Mouse (Mus musculus): Measurements from ENCODE around the gene St3gal3.

Gene St3gal3

DNA sequence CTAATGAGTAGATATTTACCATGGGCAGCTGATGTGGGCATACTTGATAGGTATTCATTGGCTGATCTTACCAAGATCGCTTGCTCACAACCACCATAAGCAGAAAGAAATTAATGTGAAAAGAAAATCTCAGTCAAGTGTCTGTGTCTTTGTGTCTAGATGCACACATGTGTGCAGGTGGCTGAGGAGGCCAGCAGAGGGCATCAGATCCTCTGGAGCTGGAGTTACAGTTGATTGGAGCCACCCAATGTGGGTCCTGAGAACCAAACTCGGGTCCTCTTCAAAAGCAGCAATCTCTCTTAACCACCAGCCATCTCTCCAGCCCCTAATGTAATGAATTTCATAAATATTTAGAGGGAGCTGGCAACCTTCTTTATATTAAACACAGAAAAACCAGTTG, 99.6 kb downstream of the St3gal3 start:
- no peak for TF ChIP-seq GATA4 (IDR thresholded peaks at IDR 0.05; ENCODE audit: insufficient replicate concordance, low read length)

DNA sequence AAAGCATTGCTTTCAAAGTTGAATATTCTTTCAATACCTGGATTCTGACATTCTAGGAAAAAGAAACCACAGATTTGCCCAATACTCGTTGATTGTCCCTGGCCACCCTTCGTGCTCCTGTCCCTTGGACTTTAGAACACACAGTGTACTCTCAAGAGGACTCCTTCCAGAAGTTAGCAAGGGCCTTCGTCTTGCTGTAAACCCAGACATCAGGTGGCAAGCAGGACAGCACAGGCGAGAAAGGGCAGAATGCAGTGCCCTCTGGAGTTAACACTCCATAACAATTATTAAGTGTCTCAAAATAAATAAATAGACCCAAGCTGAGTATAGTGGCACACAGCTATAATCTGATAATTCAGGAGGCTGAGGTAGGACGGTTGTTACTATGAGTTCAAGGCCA, 101.7 kb downstream of the St3gal3 start:
- no peak for TF ChIP-seq GATA4 (IDR thresholded peaks at IDR 0.05; ENCODE audit: insufficient replicate concordance, low read length)

DNA sequence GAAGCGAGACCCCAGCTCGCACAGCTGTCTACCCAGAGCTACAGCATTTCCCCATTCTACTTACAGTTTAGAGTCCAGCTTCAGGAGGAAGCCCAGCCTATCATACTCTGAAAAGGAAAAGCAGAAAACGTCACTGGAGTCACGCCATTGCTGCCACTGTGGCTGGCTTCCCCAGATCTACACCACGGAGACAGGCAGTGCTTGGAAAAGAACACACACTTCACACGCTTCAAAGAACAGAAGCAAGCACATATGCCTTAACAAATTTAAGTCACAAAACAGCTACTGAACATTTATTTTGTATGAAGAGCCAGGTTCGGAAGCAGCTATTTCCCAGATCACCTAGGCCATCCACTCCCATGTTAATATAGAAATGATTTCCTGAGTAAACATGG, 102.9 kb downstream of the St3gal3 start:
- TF ChIP-seq GATA4 (IDR thresholded peaks at IDR 0.05; ENCODE audit: insufficient replicate concordance, low read length), result no peak

DNA sequence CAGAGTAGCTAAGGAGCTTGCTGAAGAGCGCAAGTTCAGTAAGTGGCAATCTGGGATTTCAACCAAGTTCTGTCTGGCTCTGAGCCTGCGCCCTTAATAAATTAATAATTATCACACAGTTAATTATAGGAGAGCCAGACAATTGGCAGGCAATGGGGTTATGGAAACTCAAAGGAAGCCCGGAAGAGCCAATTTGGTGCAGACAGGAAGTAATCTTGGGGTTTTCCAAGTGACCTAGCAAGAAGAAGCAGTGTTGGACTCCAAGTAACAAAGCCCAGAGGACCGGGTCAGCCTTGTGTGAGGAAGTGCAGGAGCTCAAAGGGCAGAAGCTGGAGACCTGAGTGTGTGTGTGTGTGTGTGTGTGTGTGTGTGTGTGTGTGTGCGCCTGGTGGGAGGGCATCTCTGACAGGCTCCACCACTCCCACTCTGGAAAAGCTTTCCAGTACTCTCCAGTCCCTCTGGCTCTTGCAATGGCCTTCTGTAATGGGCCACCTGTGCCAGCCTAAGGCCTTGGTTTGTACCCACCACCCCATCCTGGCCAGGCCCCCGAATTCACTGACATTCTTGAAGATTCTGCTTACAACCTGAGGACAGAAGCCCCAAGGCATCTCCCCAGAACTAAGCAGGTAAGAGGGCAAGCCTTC, 103.5 kb downstream of the St3gal3 start:
- no peak for TF ChIP-seq GATA4 (IDR thresholded peaks at IDR 0.05; ENCODE audit: insufficient replicate concordance, low read length)

DNA sequence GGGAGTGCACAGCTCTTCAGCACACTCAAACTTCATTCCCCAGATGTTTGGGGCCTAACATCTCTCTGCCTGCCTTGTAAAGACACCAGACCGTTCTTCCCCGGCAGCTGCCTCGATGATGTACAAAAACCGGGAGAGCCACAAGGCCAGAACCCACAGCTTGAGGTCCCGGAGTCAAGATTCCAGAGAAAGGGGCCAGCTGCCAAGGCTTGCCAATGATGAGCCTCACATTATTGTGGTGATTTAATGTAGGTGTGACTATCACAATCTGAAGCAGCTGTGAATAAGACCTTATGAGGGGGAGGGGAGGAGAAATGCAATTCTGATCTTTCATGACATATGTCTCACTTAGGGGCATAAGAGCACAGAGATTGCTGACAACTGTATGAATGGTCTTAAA, 104.4 kb downstream of the St3gal3 start:
- no peak for TF ChIP-seq GATA4 (IDR thresholded peaks at IDR 0.05; ENCODE audit: insufficient replicate concordance, low read length)

DNA sequence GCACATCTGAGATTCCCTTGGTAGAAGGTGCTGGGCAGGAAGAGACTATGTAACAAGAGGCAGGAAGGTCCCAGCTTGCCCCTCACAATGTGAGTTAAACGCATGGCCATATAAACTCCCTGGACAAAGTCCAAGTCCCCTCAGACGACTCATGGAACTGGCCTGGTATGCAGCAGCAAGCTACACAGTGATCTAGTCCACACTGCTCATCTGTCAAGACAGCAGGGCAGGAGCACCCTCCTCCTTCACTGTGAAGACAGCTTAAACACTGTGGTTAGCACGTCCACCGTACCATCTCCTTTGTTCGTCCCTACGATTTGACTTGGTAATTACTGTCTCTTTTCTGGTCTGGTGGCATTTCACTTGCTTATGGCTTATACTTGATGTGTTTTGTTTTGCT, 104.8 kb downstream of the St3gal3 start:
- TF ChIP-seq GATA4 (IDR thresholded peaks at IDR 0.05; ENCODE audit: insufficient replicate concordance, low read length), result no peak

DNA sequence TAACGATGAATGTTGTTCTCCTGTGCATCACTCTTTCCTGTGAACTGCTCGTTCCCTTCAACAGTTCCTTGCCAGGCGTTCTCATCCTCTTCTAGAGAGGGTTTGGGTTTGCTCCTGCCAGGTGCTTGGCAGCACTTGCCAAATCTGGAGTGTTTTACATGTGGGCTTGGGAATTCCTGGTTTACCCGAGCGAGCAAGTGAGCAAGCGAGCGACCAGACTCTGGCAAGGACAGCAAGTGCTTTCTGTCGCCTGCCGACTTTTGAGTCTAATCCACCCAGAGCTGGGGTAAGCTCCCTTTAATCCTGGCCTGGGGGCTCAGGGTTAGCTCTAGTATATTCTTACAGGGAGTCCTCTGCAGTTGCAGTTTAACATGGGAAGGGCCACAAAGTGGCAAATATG, 105.7 kb downstream of the St3gal3 start:
- TF ChIP-seq GATA4 (IDR thresholded peaks at IDR 0.05; ENCODE audit: insufficient replicate concordance, low read length), result no peak

DNA sequence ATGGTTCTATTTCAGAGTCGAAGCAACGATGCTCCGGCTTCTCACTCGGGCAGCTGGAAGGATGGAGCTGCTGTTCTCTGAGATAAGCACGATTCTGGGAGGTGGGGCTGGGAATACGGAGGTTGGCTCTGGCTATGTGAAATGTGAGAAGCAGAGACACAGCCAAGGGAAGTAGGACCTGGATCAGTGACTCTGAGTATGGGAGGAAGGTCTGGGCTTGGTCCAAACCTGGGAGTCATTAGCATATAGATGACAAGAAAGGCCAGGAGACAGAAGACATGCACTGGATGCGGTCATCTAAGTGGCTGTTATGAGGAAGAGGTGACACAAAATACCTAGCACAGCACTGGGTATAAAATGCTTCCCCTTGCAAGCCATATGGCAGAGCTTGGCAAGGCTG, 108.8 kb downstream of the St3gal3 start:
- no peak for TF ChIP-seq GATA4 (IDR thresholded peaks at IDR 0.05; ENCODE audit: insufficient replicate concordance, low read length)

DNA sequence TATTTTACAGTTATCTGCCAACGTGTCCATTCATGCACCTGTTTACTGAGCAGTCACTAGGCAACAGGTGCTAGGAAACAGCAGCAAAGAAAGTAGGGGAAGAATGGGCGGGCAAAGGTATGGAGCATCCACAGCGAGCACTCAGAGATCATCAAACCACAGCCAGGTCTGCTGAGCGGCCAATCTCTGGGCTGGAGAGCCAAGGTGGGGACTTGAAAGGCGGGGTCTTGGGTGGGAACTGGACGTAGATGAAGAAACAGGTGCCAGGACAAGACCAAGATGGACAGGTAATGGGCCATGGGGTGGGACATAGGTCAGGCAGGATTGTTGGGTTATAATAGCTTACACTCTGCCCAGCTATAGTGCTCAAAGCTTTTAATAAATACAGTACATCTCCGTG, 109.3 kb downstream of the St3gal3 start:
- TF ChIP-seq GATA4 (IDR thresholded peaks at IDR 0.05; ENCODE audit: insufficient replicate concordance, low read length), result no peak

DNA sequence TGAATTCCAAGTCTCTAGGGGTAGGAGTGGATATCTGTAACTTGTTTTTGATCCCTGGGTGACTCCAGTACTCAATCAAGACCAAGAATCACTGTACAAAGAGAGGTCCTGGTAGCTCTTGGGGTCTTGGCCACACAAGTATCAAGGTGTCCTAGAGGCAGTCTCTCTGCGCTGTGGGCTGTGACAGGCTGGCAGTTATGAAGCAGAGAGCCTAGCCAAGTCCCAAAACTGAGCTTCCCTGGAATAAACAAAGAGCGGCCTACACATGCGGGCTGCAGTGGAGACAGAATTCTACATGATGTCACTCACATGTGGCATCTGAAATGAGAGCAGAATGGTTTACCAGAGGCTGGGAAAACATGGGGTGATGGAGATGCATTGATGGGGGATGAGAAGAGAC, 111.9 kb downstream of the St3gal3 start:
- no peak for TF ChIP-seq GATA4 (IDR thresholded peaks at IDR 0.05; ENCODE audit: insufficient replicate concordance, low read length)

DNA sequence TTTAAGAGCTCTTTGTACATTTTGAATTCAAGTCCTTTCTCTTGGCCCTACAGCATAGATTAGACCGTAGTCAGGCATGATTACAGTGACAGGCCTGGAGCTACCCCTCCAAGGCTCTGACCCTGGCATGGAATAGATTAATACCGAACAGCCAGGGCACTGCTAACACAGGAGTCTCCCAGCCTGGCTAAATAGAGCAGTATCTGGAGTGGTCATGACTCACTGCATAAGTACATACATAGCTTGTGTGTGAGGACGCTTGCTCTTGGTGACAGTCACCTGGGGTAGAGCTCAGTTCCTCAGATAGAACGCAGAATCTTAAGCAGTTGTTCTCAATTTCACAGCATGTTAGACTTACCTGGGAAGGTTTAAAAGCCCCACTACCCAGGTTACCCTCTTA, 112.3 kb downstream of the St3gal3 start:
- TF ChIP-seq GATA4 (IDR thresholded peaks at IDR 0.05; ENCODE audit: insufficient replicate concordance, low read length), result no peak

DNA sequence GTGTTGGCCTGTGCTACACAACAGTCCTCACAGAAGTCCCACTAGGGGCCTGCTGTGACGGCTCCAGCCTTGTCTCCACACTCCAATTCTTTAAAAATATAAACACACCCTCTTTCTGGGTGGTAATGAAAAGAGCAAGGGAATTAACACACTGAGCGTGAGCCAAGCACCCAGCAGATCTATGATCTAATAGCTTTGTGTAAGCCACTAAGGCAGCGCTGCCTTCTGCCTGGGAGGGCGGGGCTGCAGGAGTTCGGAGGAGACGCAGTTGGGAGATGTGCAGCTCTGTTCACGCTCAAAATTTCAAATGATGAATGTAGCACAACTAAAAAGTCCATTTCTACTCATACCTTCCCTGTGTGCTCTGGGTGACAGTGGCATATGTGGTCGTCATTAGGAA, 115.1 kb downstream of the St3gal3 start:
- no peak for TF ChIP-seq GATA4 (IDR thresholded peaks at IDR 0.05; ENCODE audit: insufficient replicate concordance, low read length)

DNA sequence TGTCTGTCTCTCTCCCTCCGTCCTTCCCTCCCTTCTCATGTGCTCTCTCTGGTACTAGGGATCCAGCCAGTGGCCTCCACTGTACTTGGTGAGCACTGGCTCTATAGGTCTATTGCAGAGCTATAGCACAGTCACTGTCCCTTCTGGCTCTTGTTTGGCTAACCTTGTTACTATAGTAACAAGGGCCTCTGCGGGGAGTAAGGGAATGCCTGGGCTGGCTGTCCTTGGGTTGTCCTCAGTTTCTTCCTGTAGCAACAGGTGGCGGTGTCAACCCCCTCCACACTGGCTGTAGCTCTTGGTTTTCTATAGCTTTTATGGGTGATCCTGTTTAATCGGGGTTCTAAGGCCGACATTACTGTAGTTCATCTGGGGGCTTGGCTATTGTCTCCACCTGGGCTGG, 115.5 kb downstream of the St3gal3 start:
- TF ChIP-seq GATA4 (IDR thresholded peaks at IDR 0.05; ENCODE audit: insufficient replicate concordance, low read length), result no peak

DNA sequence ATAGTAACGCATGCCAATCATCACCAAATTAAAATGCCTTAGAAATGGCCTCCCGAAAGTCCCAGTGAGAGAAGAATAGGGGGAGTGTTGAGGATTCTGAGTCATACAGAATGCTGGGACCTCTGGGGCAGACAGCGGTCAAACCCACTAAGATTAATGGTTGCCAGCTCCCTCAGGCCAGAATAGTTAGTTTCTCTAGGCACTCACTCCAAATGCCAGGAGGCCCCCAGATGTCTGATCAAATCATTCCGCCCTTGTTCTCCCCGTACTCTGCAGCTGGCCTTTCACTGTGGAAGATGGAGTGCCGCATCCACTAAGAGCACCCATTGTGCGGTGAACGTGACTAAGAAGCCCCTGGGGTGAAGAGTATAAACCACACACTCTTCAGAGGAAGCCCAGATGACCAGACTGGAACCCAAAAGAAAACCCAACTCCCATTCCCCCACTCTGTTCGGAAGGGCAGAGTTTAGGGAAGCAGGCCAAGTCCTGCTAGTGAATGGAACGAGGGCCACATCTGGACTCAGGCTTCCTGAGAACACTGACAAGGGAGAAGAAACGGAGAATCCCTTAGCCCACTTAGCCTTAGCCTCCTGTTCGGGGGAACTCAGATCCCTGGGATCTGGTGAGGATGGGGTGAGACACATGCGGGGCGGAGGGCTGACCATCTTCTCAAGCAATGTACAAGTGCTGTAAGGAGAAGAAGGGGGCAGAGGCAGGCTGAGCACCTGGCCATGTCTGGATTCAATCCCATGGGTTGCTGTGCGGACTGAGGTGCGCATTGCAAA, 117.5 kb downstream of the St3gal3 start:
- no peak for TF ChIP-seq GATA4 (IDR thresholded peaks at IDR 0.05; ENCODE audit: insufficient replicate concordance, low read length)

DNA sequence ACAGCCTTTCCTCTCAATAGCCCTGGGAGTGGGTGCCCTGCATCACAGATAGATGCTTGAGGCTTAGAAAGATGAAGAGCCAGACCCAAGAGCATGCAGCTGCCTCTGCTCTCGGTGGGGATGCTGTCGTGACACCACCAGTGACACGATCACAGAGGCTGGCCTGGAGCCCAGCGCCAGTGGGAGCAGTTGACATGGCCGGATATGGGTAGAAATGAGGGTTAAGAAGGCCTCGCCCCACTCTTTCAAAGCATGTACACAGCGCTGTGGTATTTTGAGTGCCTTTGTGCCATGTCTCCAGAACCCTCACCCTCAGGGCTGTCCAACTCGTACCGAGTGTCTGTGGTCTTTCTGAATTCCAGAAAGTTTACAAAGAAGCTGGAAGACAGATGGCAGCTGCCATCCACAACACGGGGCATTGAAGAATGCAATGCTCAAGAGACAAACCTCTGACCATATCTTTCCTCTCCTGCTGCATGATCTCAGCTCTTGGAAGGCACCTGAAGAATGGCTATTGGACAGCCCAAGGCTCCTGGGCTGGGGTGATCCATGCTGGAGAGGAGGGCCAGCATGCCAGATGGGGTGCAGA, 118.3 kb downstream of the St3gal3 start:
- no peak for TF ChIP-seq GATA4 (IDR thresholded peaks at IDR 0.05; ENCODE audit: insufficient replicate concordance, low read length)

DNA sequence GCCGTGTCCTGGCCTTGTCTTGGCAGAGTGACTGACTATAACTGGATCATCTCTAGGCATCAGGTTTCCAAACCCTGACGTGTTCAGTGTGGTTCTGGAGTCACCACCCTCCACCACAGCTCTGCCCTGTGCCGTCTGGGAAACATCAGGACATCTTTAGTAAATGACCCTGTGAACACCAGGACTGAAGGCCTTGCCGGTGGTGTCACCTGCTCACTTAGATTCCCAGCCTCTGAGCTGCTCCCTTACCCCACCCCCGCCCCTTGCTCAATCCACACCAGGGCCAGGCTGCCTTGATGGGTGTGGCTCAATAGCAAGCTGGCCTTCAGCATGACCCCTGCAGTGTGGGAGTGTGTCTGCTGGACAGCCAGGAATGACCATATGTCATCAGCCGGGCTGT, 119.1 kb downstream of the St3gal3 start:
- no peak for TF ChIP-seq GATA4 (IDR thresholded peaks at IDR 0.05; ENCODE audit: insufficient replicate concordance, low read length)
